Mouse (Mus musculus): ENCODE data around the gene Gm20422.

The Gm20422 gene

GRCm38 (mm10) chr8:69793666-69794065 is 19.0 kb upstream of the Gm20422 start:
- DNase-seq (ENCODE audit: low read depth): no peak

GRCm38 (mm10) chr8:69791415-69792068 is 16.9 kb upstream of the Gm20422 start:
- DNase-seq (ENCODE audit: low read depth): no peak

- DNase-seq (ENCODE audit: low read depth): peak; percentile 84
Observed at GRCm38 (mm10) chr8:69790773-69791367, 16.2 kb upstream of the Gm20422 start, which contains the start of the genes Atp13a1 and Zfp866. Gene Atp13a1, plus strand, starts transcription at chr8:69791163. Gene Zfp866, minus strand, starts transcription at chr8:69791178.

- DNase-seq (ENCODE audit: low read depth): no peak
Observed at GRCm38 (mm10) chr8:69790364-69790763, 15.7 kb upstream of the Gm20422 start.

GRCm38 (mm10) chr8:69789731-69790130 is 15.0 kb upstream of the Gm20422 start:
- no peak for DNase-seq (ENCODE audit: low read depth)

GRCm38 (mm10) chr8:69789105-69789504 is 14.4 kb upstream of the Gm20422 start:
- DNase-seq (ENCODE audit: low read depth): no peak

- no peak for DNase-seq (ENCODE audit: low read depth)
Observed at GRCm38 (mm10) chr8:69777111-69777510, 2.4 kb upstream of the Gm20422 start.

GRCm38 (mm10) chr8:69775149-69775534 is 456 bp upstream of the Gm20422 start:
- DNase-seq (ENCODE audit: low read depth): no peak

- no peak for DNase-seq (ENCODE audit: low read depth)
Observed at GRCm38 (mm10) chr8:69772106-69772505, 2.6 kb downstream of the Gm20422 start.

- no peak for DNase-seq (ENCODE audit: low read depth)
Observed at GRCm38 (mm10) chr8:69771221-69771620, 3.5 kb downstream of the Gm20422 start.

GRCm38 (mm10) chr8:69761814-69762445 is 12.8 kb downstream of the Gm20422 start:
- no peak for DNase-seq (ENCODE audit: low read depth)

- DNase-seq (ENCODE audit: low read depth): no peak
Observed at GRCm38 (mm10) chr8:69758316-69758715, 16.4 kb downstream of the Gm20422 start.

GRCm38 (mm10) chr8:69752437-69752836 is 22.2 kb downstream of the Gm20422 start:
- DNase-seq (ENCODE audit: low read depth): no peak

GRCm38 (mm10) chr8:69749544-69750454 is 24.9 kb downstream of the Gm20422 start, which contains the start of gene Zfp963:
Gene Zfp963, minus strand, starts transcription at chr8:69749970.
- peak; percentile 90 for DNase-seq (ENCODE audit: low read depth)

GRCm38 (mm10) chr8:69741231-69741630 is 33.5 kb downstream of the Gm20422 start:
- peak; percentile 12 for DNase-seq (ENCODE audit: low read depth)

GRCm38 (mm10) chr8:69740763-69741162 is 33.9 kb downstream of the Gm20422 start:
- DNase-seq (ENCODE audit: low read depth): no peak

- no peak for DNase-seq (ENCODE audit: low read depth)
Observed at GRCm38 (mm10) chr8:69735495-69735894, 39.2 kb downstream of the Gm20422 start.

- DNase-seq (ENCODE audit: low read depth): no peak
Observed at GRCm38 (mm10) chr8:69717232-69717580, 57.5 kb downstream of the Gm20422 start.

- peak; percentile 90 for DNase-seq (ENCODE audit: low read depth)
Observed at GRCm38 (mm10) chr8:69716403-69717231, 58.1 kb downstream of the Gm20422 start.

- DNase-seq (ENCODE audit: low read depth): no peak
Observed at GRCm38 (mm10) chr8:69715366-69715765, 59.3 kb downstream of the Gm20422 start.

- DNase-seq (ENCODE audit: low read depth): no peak
Observed at GRCm38 (mm10) chr8:69713516-69713915, 61.2 kb downstream of the Gm20422 start.

Data from c-Kit-positive CD71-negative TER-119-negative erythroid progenitor cells, embryonic 14.5 days (primary cell).